Mouse (Mus musculus): ENCODE measurements at regions not wholly inside any gene's neighbourhood (a gene's known extent, or its start where the extent isn't known, plus 50 kb on each side); places are given as distances from the start of the nearest gene placed in this dataset.

- DNase-seq, result no peak
Observed at GRCm38 (mm10) chr6:140368354-140369069, 55.3 kb upstream of the Plekha5 start.

- no peak for DNase-seq
Observed at GRCm38 (mm10) chr6:140367303-140367702, 56.6 kb upstream of the Plekha5 start.

GRCm38 (mm10) chr6:140366791-140367190 is 57.1 kb upstream of the Plekha5 start:
- DNase-seq, result no peak

GRCm38 (mm10) chr6:140360996-140361395 is 62.9 kb upstream of the Plekha5 start:
- no peak for DNase-seq

GRCm38 (mm10) chr6:140357901-140358300 is 66.0 kb upstream of the Plekha5 start:
- no peak for DNase-seq

- DNase-seq, result no peak
Observed at GRCm38 (mm10) chr6:140357300-140357699, 66.6 kb upstream of the Plekha5 start.

GRCm38 (mm10) chr6:140354082-140354481 is 69.8 kb upstream of the Plekha5 start:
- no peak for DNase-seq

- DNase-seq, result no peak
Observed at GRCm38 (mm10) chr6:140353610-140354009, 70.2 kb upstream of the Plekha5 start.

GRCm38 (mm10) chr6:140351365-140352095 is 72.3 kb upstream of the Plekha5 start:
- DNase-seq, result no peak

- no peak for DNase-seq
Observed at GRCm38 (mm10) chr6:140348578-140348977, 75.3 kb upstream of the Plekha5 start.

GRCm38 (mm10) chr6:140346929-140347328 is 76.9 kb upstream of the Plekha5 start:
- DNase-seq, result no peak

GRCm38 (mm10) chr6:140343638-140344037 is 80.2 kb upstream of the Plekha5 start:
- no peak for DNase-seq

- DNase-seq, result no peak
Observed at GRCm38 (mm10) chr6:140342881-140343280, 81.0 kb upstream of the Plekha5 start.

- no peak for DNase-seq
Observed at GRCm38 (mm10) chr6:140339731-140340130, 84.1 kb upstream of the Plekha5 start.

GRCm38 (mm10) chr6:140337897-140338749 is 85.7 kb upstream of the Plekha5 start:
- no peak for DNase-seq

GRCm38 (mm10) chr6:140337083-140337491 is 86.8 kb upstream of the Plekha5 start:
- DNase-seq, result no peak

GRCm38 (mm10) chr6:140336414-140336941 is 87.4 kb upstream of the Plekha5 start:
- DNase-seq, result no peak

GRCm38 (mm10) chr6:140333397-140333796 is 90.5 kb upstream of the Plekha5 start:
- DNase-seq, result no peak

- no peak for DNase-seq
Observed at GRCm38 (mm10) chr6:140308641-140309040, 115.2 kb upstream of the Plekha5 start.

- no peak for DNase-seq
Observed at GRCm38 (mm10) chr6:140306811-140307558, 116.9 kb upstream of the Plekha5 start.

- no peak for DNase-seq
Observed at GRCm38 (mm10) chr6:140304105-140304504, 119.7 kb upstream of the Plekha5 start.

GRCm38 (mm10) chr6:140300470-140301145 is 123.2 kb upstream of the Plekha5 start:
- DNase-seq, result peak; percentile 46
